ENCODE assay signal across 10 mouse cellular contexts in the genomic region with DNA sequence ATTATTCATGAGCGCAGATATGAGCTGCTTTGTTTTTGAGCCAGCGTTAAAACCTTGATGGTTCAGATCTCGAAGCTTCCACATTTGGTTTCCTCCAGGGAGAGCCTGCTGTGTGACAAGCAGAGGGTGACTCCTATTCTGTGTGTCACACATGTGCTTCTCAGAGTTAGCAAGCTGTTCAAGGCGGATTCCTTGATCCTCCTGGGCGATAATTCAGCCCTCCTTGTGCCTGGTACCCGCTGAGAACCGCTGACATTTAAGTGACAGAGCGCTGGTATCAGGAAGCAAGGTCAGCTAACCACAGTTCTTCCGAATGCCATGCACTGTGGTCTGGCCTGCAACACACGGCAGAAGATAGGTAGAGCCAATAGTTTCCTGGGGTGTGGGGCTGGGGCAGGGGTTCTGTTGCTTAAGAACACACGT.
DNase-seq lines count a peak whose midpoint lies in the region; ATAC-seq lines count a peak whose summit lies in the region.
"Had no signal": no experiment of that assay in that cellular context is flagged by ENCODE, and none has a peak within 500 bp of the region (broad histone marks: within the 10 kb centered on the region; RNA-seq: fewer than 3 reads in every experiment).

No protein-coding gene starts in this region.

- ATAC-seq in forebrain, embryonic 12.5 days (ENCODE audit: low FRiP score) = no peak
- peak; percentile 63 for ATAC-seq in megakaryocyte-erythroid progenitor cell, adult 5-6 weeks (replicated peaks; ENCODE audit: low FRiP score, low TSS enrichment, poor library complexity, severe bottlenecking)
- ATAC-seq: lung, postnatal 0 days had no signal

- H3K27me3 ChIP-seq in forebrain, embryonic 12.5 days = 0 out of 2 replicates have a peak, but pooled peaks cover 8% of the 10 kb centered on the region

- H3K9me3 ChIP-seq in forebrain, embryonic 12.5 days = no peaks in the 10 kb centered on the region

- WGBS in forebrain, embryonic 12.5 days = 35% methylated on average over 11 of the region's 11 CpGs

- H3K36me3 ChIP-seq in forebrain, embryonic 12.5 days (replicated peaks) = no peaks in the 10 kb centered on the region

- H3K4me3 ChIP-seq in forebrain, embryonic 12.5 days (replicated peaks) = no peak overlapping the region

- H3K9ac ChIP-seq in forebrain, embryonic 12.5 days = no peak overlapping the region

- peak; percentile 78 for DNase-seq in heart, adult 11 months
- no peak for DNase-seq in heart, adult 9 months (ENCODE audit: low spot score in 2 of 2)
- DNase-seq in CD8-positive naive resting alpha-beta T cell, adult 2 months (ENCODE audit: low read depth in 2 of 2, low spot score in 2 of 2) = peak; percentile 1 to 3
- no peak for DNase-seq in kidney, adult 11 months
- DNase-seq in retina, postnatal 1 day = no peak
- no peak for DNase-seq in right cerebral cortex, postnatal 36 days (ENCODE audit: low spot score in 2 of 2)
- DNase-seq: spleen, adult 18-20 months had no signal

- H3K4me2 ChIP-seq in forebrain, embryonic 12.5 days = peak overlapping the region; percentile 34

- no peak overlapping the region for H3K27ac ChIP-seq in forebrain, embryonic 12.5 days

- H3K4me1 ChIP-seq in forebrain, embryonic 12.5 days = peaks cover 12% of the 10 kb centered on the region

Comparison
In these comparisons a context has a peak if more than half of its experiments do, and no peak if none do; other contexts are left out.
1. DNase-seq: peak in heart, adult 11 months (single experiment) and CD8-positive naive resting alpha-beta T cell, adult 2 months (2 of 2); none in heart, adult 9 months (0 of 2), kidney, adult 11 months (single experiment), retina, postnatal 1 day (single experiment) and right cerebral cortex, postnatal 36 days (0 of 2).